Comparison of ENCODE assay signal across 29 mouse cellular contexts in the genomic region with DNA sequence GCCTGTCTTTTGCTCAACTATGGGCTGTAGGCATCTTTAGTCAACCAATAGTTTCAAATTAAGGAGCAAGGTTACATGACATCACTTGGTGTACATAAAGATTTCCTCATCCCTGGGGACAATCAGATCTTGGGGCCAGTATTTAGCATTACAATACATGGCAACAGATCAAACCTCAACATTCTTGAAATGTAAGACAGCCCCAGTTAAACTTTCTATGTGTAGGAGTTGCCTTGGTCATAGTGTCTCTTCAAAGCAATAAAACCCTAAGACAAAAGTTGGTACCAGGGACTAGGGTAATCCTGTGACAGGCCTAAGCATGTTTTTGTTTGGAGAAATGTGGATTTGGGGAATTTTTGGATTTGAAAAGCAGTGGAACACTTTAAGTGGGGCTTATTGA.
"Had no signal": no experiment of that assay in that cellular context is flagged by ENCODE, and none has a peak within 500 bp of the region (broad histone marks: within the 10 kb centered on the region; RNA-seq: fewer than 3 reads in every experiment).

No protein-coding gene starts in this region.

- H3K27ac ChIP-seq: embryonic facial prominence, embryonic 10.5 days; embryonic facial prominence, embryonic 12.5 days; embryonic facial prominence, embryonic 13.5 days; embryonic facial prominence, embryonic 15.5 days; forebrain, embryonic 10.5 days; forebrain, embryonic 12.5 days; forebrain, embryonic 13.5 days; forebrain, embryonic 15.5 days; heart, adult 2 months; heart, embryonic 10.5 days had no signal

- H3K4me3 ChIP-seq: embryonic facial prominence, embryonic 10.5 days; embryonic facial prominence, embryonic 12.5 days; embryonic facial prominence, embryonic 13.5 days; embryonic facial prominence, embryonic 15.5 days; erythroblast, embryonic 14.5 days; forebrain, embryonic 10.5 days; forebrain, embryonic 12.5 days; forebrain, embryonic 13.5 days; forebrain, embryonic 15.5 days; gastrocnemius, adult 2 months; heart, adult 2 months; heart, embryonic 10.5 days had no signal

- ATAC-seq: forebrain, embryonic 13.5 days; forebrain, embryonic 14.5 days; forebrain, embryonic 15.5 days; forebrain, embryonic 16.5 days; forebrain, postnatal 0 days had no signal

- H3K4me1 ChIP-seq: embryonic facial prominence, embryonic 10.5 days; embryonic facial prominence, embryonic 12.5 days; embryonic facial prominence, embryonic 13.5 days; embryonic facial prominence, embryonic 15.5 days had no signal

- DNase-seq: cerebellum, adult 2 months; cerebellum, adult 8-10 months; cerebellum, adult 9-10 months; cerebellum, adult 9-11 months; cerebellum, postnatal 10 days; cerebellum, postnatal 14 days; cerebellum, postnatal 25 days; cerebellum, postnatal 36 days; embryo, embryonic 11 days; forebrain, postnatal 0 days; gastrocnemius, adult 2 months; gastrocnemius, postnatal 10 days; gastrocnemius, postnatal 14 days; gastrocnemius, postnatal 25 days; gastrocnemius, postnatal 36 days; heart, adult 18-20 months; heart, adult 2 months had no signal
